In the genomic region with DNA sequence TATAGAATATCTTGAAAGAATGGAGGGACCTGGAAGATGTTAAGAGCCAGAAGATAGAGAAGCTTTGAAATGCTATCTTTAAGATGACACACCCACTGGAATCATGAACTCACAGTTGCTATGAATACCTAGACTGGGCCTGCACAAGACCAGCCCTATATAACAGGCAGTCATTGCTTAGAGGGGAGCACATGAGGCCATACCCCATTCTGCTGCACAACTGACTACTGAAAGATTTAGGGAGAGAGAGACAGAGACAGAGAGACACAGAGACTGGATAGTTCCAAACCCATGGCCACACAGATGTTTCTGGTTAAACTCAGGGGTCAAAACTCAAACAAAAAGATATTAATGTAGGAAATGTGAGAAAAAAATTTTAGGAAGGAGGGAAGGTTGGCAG, we compare ENCODE assay signal across 36 mouse cellular contexts. TPM values are rescaled to one million over a fixed set of nuclear protein-coding genes. Genes with fewer than 3 reads are reported as not detected.
DNase-seq lines count a peak whose midpoint lies in the region; ATAC-seq lines count a peak whose summit lies in the region.
"Had no signal": no experiment of that assay in that cellular context is flagged by ENCODE, and none has a peak within 500 bp of the region (broad histone marks: within the 10 kb centered on the region; RNA-seq: fewer than 3 reads in every experiment).

No protein-coding gene starts in this region.

- 0 out of 2 replicates have a peak overlapping the region, but pooled peaks have one; percentile 83 for H3K4me2 ChIP-seq in heart, embryonic 13.5 days
- H3K4me2 ChIP-seq in midbrain, embryonic 11.5 days = no peak overlapping the region
- H3K4me2 ChIP-seq in midbrain, embryonic 14.5 days (ENCODE audit: low read length) = no peak overlapping the region

- no peak for ATAC-seq in heart, embryonic 13.5 days (ENCODE audit: extremely low read depth, insufficient number of reproducible peaks, low FRiP score, low TSS enrichment)
- no peak for ATAC-seq in midbrain, embryonic 11.5 days (ENCODE audit: low FRiP score)
- ATAC-seq in midbrain, embryonic 14.5 days (ENCODE audit: low FRiP score, low TSS enrichment) = no peak
- ATAC-seq: forebrain, embryonic 13.5 days; intestine, embryonic 15.5 days; liver, embryonic 12.5 days; liver, postnatal 0 days; midbrain, embryonic 16.5 days had no signal

- no peaks in the 10 kb centered on the region for H3K9me3 ChIP-seq in heart, embryonic 13.5 days
- H3K9me3 ChIP-seq in midbrain, embryonic 11.5 days (ENCODE audit: control insufficient read depth, low read length) = no peaks in the 10 kb centered on the region
- no peaks in the 10 kb centered on the region for H3K9me3 ChIP-seq in midbrain, embryonic 14.5 days (ENCODE audit: control insufficient read depth, low read length)
- H3K9me3 ChIP-seq: forebrain, embryonic 13.5 days; G1E; hindbrain, embryonic 15.5 days; intestine, embryonic 15.5 days; liver, embryonic 12.5 days had no signal

- no peak overlapping the region for H3K4me3 ChIP-seq in heart, embryonic 13.5 days
- H3K4me3 ChIP-seq in midbrain, embryonic 11.5 days (ENCODE audit: low read depth, low read length) = no peak overlapping the region
- H3K4me3 ChIP-seq in midbrain, embryonic 14.5 days (replicated peaks; ENCODE audit: low read depth, low read length) = no peak overlapping the region
- H3K4me3 ChIP-seq: intestine, embryonic 15.5 days; liver, embryonic 12.5 days had no signal

- no peak overlapping the region for H3K27ac ChIP-seq in heart, embryonic 13.5 days (replicated peaks)
- H3K27ac ChIP-seq in midbrain, embryonic 11.5 days (ENCODE audit: low read depth, low read length) = no peak overlapping the region
- no peak overlapping the region for H3K27ac ChIP-seq in midbrain, embryonic 14.5 days (replicated peaks; ENCODE audit: low read depth, low read length)
- H3K27ac ChIP-seq: forebrain, embryonic 13.5 days; hindbrain, embryonic 15.5 days; intestine, embryonic 15.5 days; layer of hippocampus, adult 2 months; liver, embryonic 12.5 days; stomach, postnatal 0 days had no signal

- no peak overlapping the region for H3K9ac ChIP-seq in heart, embryonic 13.5 days
- H3K9ac ChIP-seq in midbrain, embryonic 11.5 days (ENCODE audit: low read length) = no peak overlapping the region
- no peak overlapping the region for H3K9ac ChIP-seq in midbrain, embryonic 14.5 days (replicated peaks; ENCODE audit: low read length)
- H3K9ac ChIP-seq: forebrain, embryonic 13.5 days; hindbrain, embryonic 15.5 days; intestine, embryonic 15.5 days; liver, embryonic 12.5 days; liver, postnatal 0 days had no signal

- 0 out of 2 replicates have a peak, but pooled peaks cover 6% of the 10 kb centered on the region for H3K27me3 ChIP-seq in heart, embryonic 13.5 days (replicated peaks)
- H3K27me3 ChIP-seq in midbrain, embryonic 11.5 days (ENCODE audit: control insufficient read depth, insufficient read depth, low read length) = no peaks in the 10 kb centered on the region
- no peaks in the 10 kb centered on the region for H3K27me3 ChIP-seq in midbrain, embryonic 14.5 days (ENCODE audit: control insufficient read depth, insufficient read depth, low read length)
- H3K27me3 ChIP-seq: forebrain, embryonic 13.5 days; hindbrain, embryonic 15.5 days; intestine, embryonic 15.5 days; liver, embryonic 12.5 days had no signal

- no peaks in the 10 kb centered on the region for H3K36me3 ChIP-seq in heart, embryonic 13.5 days
- no peaks in the 10 kb centered on the region for H3K36me3 ChIP-seq in midbrain, embryonic 11.5 days (ENCODE audit: control insufficient read depth, insufficient read depth, low read length)
- H3K36me3 ChIP-seq in midbrain, embryonic 14.5 days (ENCODE audit: control insufficient read depth, insufficient read depth, low read length) = no peaks in the 10 kb centered on the region
- H3K36me3 ChIP-seq: hindbrain, embryonic 15.5 days; intestine, embryonic 15.5 days; liver, embryonic 12.5 days had no signal

- DNase-seq in heart, postnatal 4 days = no peak
- DNase-seq in midbrain, embryonic 11.5 days (ENCODE audit: low spot score, missing footprints) = peak; percentile 61
- no peak for DNase-seq in midbrain, embryonic 14.5 days
- DNase-seq in thymus, postnatal 25 days = peak; percentile 55
- DNase-seq in thymus, adult 18-20 months = no peak
- no peak for DNase-seq in right cerebral cortex, adult 2 months (ENCODE audit: low spot score in 2 of 2)
- DNase-seq: adrenal gland, adult 8-10 months; cerebellum, adult 2 months; cerebellum, postnatal 14 days; gastrocnemius, postnatal 10 days; heart, postnatal 14 days; kidney, adult 2 months; kidney, postnatal 36 days; layer of hippocampus, postnatal 36 days; left cerebral cortex, postnatal 4 days; liver, postnatal 0 days; lung, postnatal 36 days; right cerebral cortex, adult 18-20 months; right cerebral cortex, postnatal 4 days had no signal

- H3K4me1 ChIP-seq in heart, embryonic 13.5 days = 0 out of 2 replicates have a peak, but pooled peaks cover 4% of the 10 kb centered on the region
- H3K4me1 ChIP-seq in midbrain, embryonic 11.5 days (ENCODE audit: control insufficient read depth, insufficient read depth, low read length) = 0 out of 2 replicates have a peak, but pooled peaks cover 2% of the 10 kb centered on the region
- no peaks in the 10 kb centered on the region for H3K4me1 ChIP-seq in midbrain, embryonic 14.5 days (ENCODE audit: control insufficient read depth, insufficient read depth, low read length)
- H3K4me1 ChIP-seq: intestine, embryonic 15.5 days had no signal

RNA-seq across cellular contexts. Expression of a gene that starts 2.7 kb away (rescaled TPM):
- 0.16 TPM in 1 of 2 replicates, not detected in the other for polyA plus RNA-seq in heart, embryonic 13.5 days (2015; fragmentation: Nextera tagmentation; extraction: Ambion mirVana)
- not detected for total RNA-seq in heart, postnatal 4 days (2021)
- polyA plus RNA-seq in midbrain, embryonic 11.5 days (2014; fragmentation: Nextera tagmentation; extraction: Ambion mirVana) = 0.05 TPM in 1 of 2 replicates, not detected in the other
- not detected in 2 replicates for polyA plus RNA-seq in midbrain, embryonic 14.5 days (2014; fragmentation: Nextera tagmentation; extraction: Ambion mirVana)
- total RNA-seq: adrenal gland, adult 8-10 months; adrenal gland, postnatal 4 days; heart, adult 8-10 months; layer of hippocampus, adult 2 months; layer of hippocampus, postnatal 36 days; left cerebral cortex, postnatal 4 days had no signal
- polyA plus RNA-seq: cerebellum, adult 2 months; cortical plate, adult 2 months; forebrain, embryonic 13.5 days; G1E; gonadal fat pad, adult 2 months; heart, embryonic 14.5 days; hindbrain, embryonic 15.5 days; kidney, adult 2 months; kidney, embryonic 16.5 days; myocyte; spleen, adult 2 months; stomach, postnatal 0 days had no signal

RNA-seq across cellular contexts. Expression of a gene that starts 22.1 kb away (rescaled TPM):
- 0.11 TPM in 1 of 2 replicates, not detected in the other for polyA plus RNA-seq in heart, embryonic 13.5 days (2015; fragmentation: Nextera tagmentation; extraction: Ambion mirVana)
- total RNA-seq in heart, postnatal 4 days (2021) = under 1 TPM; 0.09 to 0.41 TPM
- 0.12 TPM in 2 replicates for polyA plus RNA-seq in midbrain, embryonic 11.5 days (2014; fragmentation: Nextera tagmentation; extraction: Ambion mirVana)
- polyA plus RNA-seq in midbrain, embryonic 14.5 days (2014; fragmentation: Nextera tagmentation; extraction: Ambion mirVana) = 0.19 and 0.20 TPM in 2 replicates
- polyA plus RNA-seq: heart, embryonic 14.5 days; kidney, adult 2 months; myocyte had no signal

RNA-seq across cellular contexts. Expression of a gene that starts 22.1 kb away (rescaled TPM):
- polyA plus RNA-seq in heart, embryonic 13.5 days (2015; fragmentation: Nextera tagmentation; extraction: Ambion mirVana) = 49.1 and 60.0 TPM in 2 replicates
- total RNA-seq in heart, postnatal 4 days (2021) = 10 to 100 TPM; 44.8 to 48.7 TPM
- polyA plus RNA-seq in midbrain, embryonic 11.5 days (2014; fragmentation: Nextera tagmentation; extraction: Ambion mirVana) = 64.4 and 67.8 TPM in 2 replicates
- 46.0 and 49.4 TPM in 2 replicates for polyA plus RNA-seq in midbrain, embryonic 14.5 days (2014; fragmentation: Nextera tagmentation; extraction: Ambion mirVana)

RNA-seq across cellular contexts. Expression of a gene that starts 51.0 kb away (rescaled TPM):
- polyA plus RNA-seq in heart, embryonic 13.5 days (2015; fragmentation: Nextera tagmentation; extraction: Ambion mirVana) = 4.6 and 4.8 TPM in 2 replicates
- 10 to 100 TPM; 14.3 to 15.0 TPM for total RNA-seq in heart, postnatal 4 days (2021)
- 23.9 and 24.6 TPM in 2 replicates for polyA plus RNA-seq in midbrain, embryonic 11.5 days (2014; fragmentation: Nextera tagmentation; extraction: Ambion mirVana)
- polyA plus RNA-seq in midbrain, embryonic 14.5 days (2014; fragmentation: Nextera tagmentation; extraction: Ambion mirVana) = 6.6 and 11.5 TPM in 2 replicates

Comparison
In these comparisons a context has a peak if more than half of its experiments do, and no peak if none do; other contexts are left out.
1. DNase-seq: peak in midbrain, embryonic 11.5 days (single experiment) and thymus, postnatal 25 days (single experiment); none in heart, postnatal 4 days (single experiment), midbrain, embryonic 14.5 days (single experiment), thymus, adult 18-20 months (0 of 2) and right cerebral cortex, adult 2 months (0 of 2).